Mouse (Mus musculus): ENCODE measurements at regions not wholly inside any gene's neighbourhood (a gene's known extent, or its start where the extent isn't known, plus 50 kb on each side); places are given as distances from the start of the nearest gene placed in this dataset.

DNA sequence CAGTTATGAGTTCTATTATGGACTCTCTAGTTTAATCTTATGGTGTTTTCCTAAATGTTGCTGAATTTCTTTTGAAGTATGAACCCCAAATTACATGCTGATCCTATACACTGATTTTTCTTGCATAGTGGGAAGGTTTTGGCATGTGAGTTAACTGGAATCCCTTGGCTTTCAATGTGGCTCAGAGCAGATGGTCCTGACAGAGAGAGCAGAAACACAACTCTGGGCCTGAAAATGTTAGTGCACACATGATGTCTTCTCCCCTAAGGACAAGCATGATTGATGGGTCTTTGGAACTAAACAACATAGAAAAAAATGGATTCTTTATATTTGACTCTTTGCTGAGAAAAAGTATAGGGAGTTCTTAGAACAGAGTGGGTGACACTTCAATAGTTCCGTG, 570.7 kb upstream of the Epha7 start:
- H3K36me3 ChIP-seq (ENCODE audit: control insufficient read depth, insufficient read depth, low read length) = no peaks in the 10 kb centered on the region
- WGBS = 100% methylated on average over 1 of the region's 1 CpGs

More for the DNA sequence above, 570.7 kb upstream of the Epha7 start:
- Histone ChIP-seq H3K4me2 (ENCODE audit: low read depth, low read length) (no peak overlapping the region), H3K27me3 (ENCODE audit: control insufficient read depth, insufficient read depth, low read length) (no peaks in the 10 kb centered on the region), H3K9me3 (ENCODE audit: control insufficient read depth, low read length) (no peaks in the 10 kb centered on the region), H3K4me3 (ENCODE audit: low read depth, low read length) (no peak overlapping the region), H3K9ac (replicated peaks; ENCODE audit: low read depth, low read length) (no peak overlapping the region), H3K27ac (ENCODE audit: low read depth, low read length) (no peak overlapping the region), H3K4me1 (ENCODE audit: control insufficient read depth, insufficient read depth, low read length) (no peaks in the 10 kb centered on the region)
- no peak for ATAC-seq (ENCODE audit: low read depth)

Measured in neural tube, embryonic 14.5 days (tissue).